Mouse (Mus musculus) T-helper 17 cell (primary cell): ENCODE results near the gene Acap2.

Experiments
- in situ Hi-C, 2 experiments: fragments of 300-600 bp; cut with MboI, MseI; formaldehyde crosslinking; loops; 1 replicate in 1 of 2; 2 replicates in 1 of 2; pipeline ENCODE4 v1.15.1; 2025; ENCODE audit warnings: high pct_unique_total_duplicates in 2 of 2

Acap2 gene

DNA sequence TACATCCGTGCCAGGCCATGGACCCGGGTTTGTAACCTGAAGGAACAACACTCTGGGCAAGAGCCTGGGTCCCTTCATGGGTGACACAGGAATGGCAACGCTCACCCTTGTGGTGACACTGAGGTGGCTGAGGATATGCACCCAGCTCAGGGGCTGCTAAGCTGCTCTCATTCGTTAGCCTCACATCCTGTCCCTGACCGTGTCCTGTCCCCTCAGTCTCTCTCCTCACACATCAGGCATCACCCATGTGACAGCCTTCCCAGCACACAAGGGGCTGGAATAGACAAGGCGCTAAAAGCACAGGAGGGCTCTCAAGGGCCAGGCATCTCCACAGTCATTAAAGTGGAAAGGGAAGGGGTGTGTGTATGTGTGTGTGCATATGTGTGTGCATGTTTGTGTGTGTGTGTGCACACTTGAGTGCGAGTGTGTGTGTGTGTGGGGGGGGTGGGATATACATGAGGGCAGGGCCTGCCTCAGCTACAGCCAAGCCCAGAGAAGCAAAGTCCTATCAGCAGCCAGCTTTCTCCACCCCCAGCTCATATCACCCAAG, 148.8 kb downstream of the Acap2 start:
- in situ Hi-C loops, result no loop called here

DNA sequence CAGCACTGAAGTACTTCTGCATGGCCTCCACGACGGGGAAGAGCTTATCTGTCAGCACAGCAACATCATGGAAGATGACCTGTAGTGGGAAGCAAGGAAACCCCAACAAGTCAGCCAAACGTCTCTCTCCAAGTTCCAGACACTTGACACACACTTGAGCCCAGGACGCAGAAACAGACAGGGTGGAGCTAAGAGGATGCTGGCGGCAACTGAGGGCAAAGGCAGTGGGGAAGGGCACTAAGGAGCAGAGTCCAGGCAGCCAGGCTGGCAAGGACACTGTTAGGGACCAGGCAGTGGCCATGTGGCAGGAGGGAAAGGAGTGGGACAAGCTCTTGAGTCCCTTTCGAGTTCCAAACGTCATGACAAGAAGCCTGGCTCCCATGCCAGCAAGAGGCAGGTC, 150.3 kb downstream of the Acap2 start:
- in situ Hi-C loops, result no loop called here

DNA sequence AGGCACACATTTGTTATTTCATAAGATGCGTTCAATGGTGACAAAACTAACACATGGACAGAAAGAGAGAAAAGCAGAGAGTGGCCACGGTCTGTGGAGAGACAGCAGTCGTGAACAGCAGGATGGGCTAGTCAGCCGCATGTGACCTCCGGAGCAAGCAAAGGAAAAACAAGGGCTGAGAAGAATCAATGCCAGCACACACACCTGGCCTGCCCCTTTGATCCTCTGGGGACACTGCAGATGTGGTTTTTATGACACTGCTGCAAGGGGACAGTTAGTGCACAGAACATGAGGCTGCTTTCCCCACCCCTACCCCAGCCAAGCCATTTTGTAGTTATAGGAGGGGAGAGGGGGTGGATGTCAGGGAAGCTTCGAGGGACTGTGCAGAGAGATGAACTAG, 152.9 kb downstream of the Acap2 start:
- in situ Hi-C loops, result no loop called here

DNA sequence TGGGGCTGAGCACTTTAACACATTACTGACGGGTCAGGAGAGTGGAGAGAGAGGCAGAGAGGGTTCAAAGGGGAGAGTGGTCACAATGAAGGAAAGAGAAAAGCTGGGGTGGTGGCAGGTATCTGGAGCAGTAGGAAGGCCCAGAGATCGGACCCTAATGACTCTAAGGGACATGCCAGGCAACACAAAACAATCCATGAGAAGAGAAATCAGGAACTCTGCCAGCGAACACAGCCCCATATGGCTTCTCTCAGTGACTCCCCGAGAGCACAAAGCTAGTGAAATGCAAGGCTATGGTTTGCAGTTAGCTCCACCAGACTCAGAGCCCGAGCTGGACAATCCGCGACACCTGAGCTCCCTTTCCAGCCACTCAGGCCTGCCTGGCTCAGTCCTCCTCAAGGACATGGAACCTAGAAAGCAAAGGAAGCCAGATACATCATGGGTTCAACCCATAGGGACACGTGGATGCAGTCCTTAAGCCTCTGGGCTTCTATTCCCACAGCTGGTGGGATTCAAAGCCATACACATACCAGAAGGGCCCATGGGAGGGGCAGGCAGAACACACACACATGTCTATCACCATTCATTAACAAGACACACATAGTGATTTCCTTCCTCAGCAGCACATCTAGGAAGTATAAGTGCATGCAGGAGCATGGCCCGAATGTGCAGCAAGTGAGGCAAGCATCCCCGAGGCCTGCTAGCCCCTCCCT, 153.7 kb downstream of the Acap2 start:
- in situ Hi-C loops, result no loop called here

DNA sequence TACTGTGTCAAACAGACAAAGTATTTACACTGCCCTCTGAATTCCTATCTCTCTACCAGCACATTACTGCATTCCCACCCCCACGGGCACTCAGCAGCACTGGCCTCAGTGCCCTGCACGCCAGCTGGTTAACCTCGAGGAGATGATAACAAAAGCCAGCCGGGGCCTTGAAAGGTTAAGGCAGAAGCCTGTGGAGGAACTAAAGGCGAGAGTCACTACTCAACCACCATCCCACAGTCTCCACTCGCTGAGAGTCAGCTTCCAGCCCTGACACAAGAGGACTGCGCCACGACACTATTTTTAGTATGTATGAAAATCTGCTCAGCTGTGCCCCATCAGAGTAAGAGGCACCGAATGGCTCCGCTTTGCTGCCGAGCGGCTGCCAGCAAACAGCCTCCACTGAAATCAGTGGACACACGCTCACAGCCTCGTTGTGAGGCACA, 154.8 kb downstream of the Acap2 start:
- in situ Hi-C loops, result no loop called here

DNA sequence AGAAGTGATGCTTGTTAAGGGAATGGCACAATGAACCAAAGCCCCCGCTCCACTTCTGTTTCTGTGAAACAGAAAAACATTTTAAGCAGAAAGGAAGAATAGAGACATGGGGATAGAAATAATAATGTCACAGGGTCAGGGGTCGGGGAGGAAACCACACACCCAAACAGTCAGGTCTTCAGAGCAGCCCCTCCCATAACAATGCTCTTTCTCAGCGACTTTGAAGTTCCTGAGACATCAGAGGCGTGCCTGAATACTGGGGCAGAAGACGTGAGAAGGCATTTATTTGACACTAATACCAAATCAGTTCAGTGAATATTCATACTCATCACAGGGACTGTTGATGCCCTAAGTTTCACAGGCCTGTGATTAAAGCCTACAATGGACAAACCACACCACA, 155.8 kb downstream of the Acap2 start:
- in situ Hi-C loops, result no loop called here

DNA sequence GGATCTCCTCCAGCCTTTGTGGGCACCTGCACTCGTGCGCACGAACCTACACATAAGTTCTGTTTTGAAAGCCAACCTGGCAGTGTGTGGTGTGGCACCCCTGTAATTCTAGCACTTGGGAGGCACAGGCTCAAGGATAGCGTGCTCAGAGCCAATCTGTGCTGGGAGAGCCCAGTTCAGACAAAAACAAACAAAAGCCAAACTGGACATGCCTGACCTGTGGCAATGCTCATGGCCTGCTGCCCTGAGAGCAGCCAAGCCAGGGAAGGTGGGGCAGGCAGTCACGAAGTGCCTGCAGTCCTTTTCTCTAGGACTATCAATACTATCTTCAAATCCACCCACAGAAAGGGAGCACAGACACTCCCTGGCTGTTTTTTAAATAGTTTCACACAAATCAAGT, 157.9 kb downstream of the Acap2 start:
- in situ Hi-C loops, result loop anchor here in 1 of 2 experiments (5.0 kb wide), 1 partner anchor 56 kb away; no protein-coding TSS in a partner anchor
